Mouse (Mus musculus): ENCODE measurements around the gene Myrip. TPM values are rescaled to one million over a fixed set of nuclear protein-coding genes. Genes with fewer than 3 reads are reported as not detected.
"Not testable (repeated sequence)": the region's sequence is repeated elsewhere in the genome, so short reads cannot be mapped to it uniquely, and the experiment has no call there.

The Myrip gene
- polyA plus RNA-seq (2014; fragmentation: Nextera tagmentation; extraction: Ambion mirVana): 0.05 and 0.55 TPM in 2 replicates

- H3K27ac ChIP-seq (ENCODE audit: low read depth, low read length); H3K4me2 ChIP-seq; H3K4me3 ChIP-seq (ENCODE audit: low read depth, low read length); H3K4me1 ChIP-seq (replicated peaks; ENCODE audit: control insufficient read depth, insufficient read depth, low read length); H3K9ac ChIP-seq (ENCODE audit: low read depth, low read length); ATAC-seq (replicated peaks; ENCODE audit: low FRiP score); H3K36me3 ChIP-seq (ENCODE audit: control insufficient read depth, insufficient read depth, low read length); H3K9me3 ChIP-seq (ENCODE audit: control insufficient read depth, low read length); DNase-seq (ENCODE audit: low spot score): not testable (repeated sequence)
- peaks cover 42% of the 10 kb centered on the region for H3K27me3 ChIP-seq (replicated peaks; ENCODE audit: control insufficient read depth, insufficient read depth, low read length)
- 73% methylated on average over 1 of the region's 1 CpGs for WGBS
Measured at GRCm38 (mm10) chr9:120301213-120301612, at the start of gene Myrip. Gene Myrip, plus strand, starts transcription at chr9:120301513.

- ATAC-seq (replicated peaks; ENCODE audit: low FRiP score) (no peak), DNase-seq (ENCODE audit: low spot score) (no peak)
- no peaks in the 10 kb centered on the region for H3K9me3 ChIP-seq (ENCODE audit: control insufficient read depth, low read length)
- no peak overlapping the region for H3K4me3 ChIP-seq (ENCODE audit: low read depth, low read length)
- 71% methylated on average over 8 of the region's 8 CpGs for WGBS
- H3K9ac ChIP-seq (ENCODE audit: low read depth, low read length): no peak overlapping the region
- H3K27ac ChIP-seq (ENCODE audit: low read depth, low read length): no peak overlapping the region
- no peaks in the 10 kb centered on the region for H3K27me3 ChIP-seq (replicated peaks; ENCODE audit: control insufficient read depth, insufficient read depth, low read length)
- no peaks in the 10 kb centered on the region for H3K36me3 ChIP-seq (ENCODE audit: control insufficient read depth, insufficient read depth, low read length)
- no peak overlapping the region for H3K4me2 ChIP-seq
- no peaks in the 10 kb centered on the region for H3K4me1 ChIP-seq (replicated peaks; ENCODE audit: control insufficient read depth, insufficient read depth, low read length)
Measured at GRCm38 (mm10) chr9:120259805-120260204, 41.5 kb upstream of the Myrip start.

GRCm38 (mm10) chr9:120263994-120264393 lies 37.3 kb upstream of the Myrip start:
- no peaks in the 10 kb centered on the region for H3K27me3 ChIP-seq (replicated peaks; ENCODE audit: control insufficient read depth, insufficient read depth, low read length)
- H3K4me2 ChIP-seq: no peak overlapping the region
- 67% methylated on average over 5 of the region's 5 CpGs for WGBS
- no peak for ATAC-seq (replicated peaks; ENCODE audit: low FRiP score)
- H3K4me1 ChIP-seq (replicated peaks; ENCODE audit: control insufficient read depth, insufficient read depth, low read length): no peaks in the 10 kb centered on the region
- H3K36me3 ChIP-seq (ENCODE audit: control insufficient read depth, insufficient read depth, low read length): no peaks in the 10 kb centered on the region
- no peak for DNase-seq (ENCODE audit: low spot score)
- no peak overlapping the region for H3K27ac ChIP-seq (ENCODE audit: low read depth, low read length)
- no peak overlapping the region for H3K4me3 ChIP-seq (ENCODE audit: low read depth, low read length)
- H3K9ac ChIP-seq (ENCODE audit: low read depth, low read length): no peak overlapping the region
- H3K9me3 ChIP-seq (ENCODE audit: control insufficient read depth, low read length): no peaks in the 10 kb centered on the region

- Histone ChIP-seq H3K9me3 (ENCODE audit: control insufficient read depth, low read length) (no peaks in the 10 kb centered on the region), H3K36me3 (ENCODE audit: control insufficient read depth, insufficient read depth, low read length) (no peaks in the 10 kb centered on the region), H3K4me2 (no peak overlapping the region), H3K4me1 (replicated peaks; ENCODE audit: control insufficient read depth, insufficient read depth, low read length) (no peaks in the 10 kb centered on the region), H3K27ac (ENCODE audit: low read depth, low read length) (no peak overlapping the region), H3K9ac (ENCODE audit: low read depth, low read length) (no peak overlapping the region), H3K4me3 (ENCODE audit: low read depth, low read length) (no peak overlapping the region), H3K27me3 (replicated peaks; ENCODE audit: control insufficient read depth, insufficient read depth, low read length) (no peaks in the 10 kb centered on the region)
- DNase-seq (ENCODE audit: low spot score) (no peak), ATAC-seq (replicated peaks; ENCODE audit: low FRiP score) (no peak)
- WGBS: 67% methylated on average over 8 of the region's 8 CpGs
Measured at GRCm38 (mm10) chr9:120273083-120273482, 28.2 kb upstream of the Myrip start.

- no peak overlapping the region for H3K4me3 ChIP-seq (ENCODE audit: low read depth, low read length)
- ATAC-seq (replicated peaks; ENCODE audit: low FRiP score): no peak
- H3K9ac ChIP-seq (ENCODE audit: low read depth, low read length): no peak overlapping the region
- H3K27ac ChIP-seq (ENCODE audit: low read depth, low read length): no peak overlapping the region
- no peaks in the 10 kb centered on the region for H3K36me3 ChIP-seq (ENCODE audit: control insufficient read depth, insufficient read depth, low read length)
- no peaks in the 10 kb centered on the region for H3K4me1 ChIP-seq (replicated peaks; ENCODE audit: control insufficient read depth, insufficient read depth, low read length)
- H3K9me3 ChIP-seq (ENCODE audit: control insufficient read depth, low read length): no peaks in the 10 kb centered on the region
- DNase-seq (ENCODE audit: low spot score): no peak
- no peaks in the 10 kb centered on the region for H3K27me3 ChIP-seq (replicated peaks; ENCODE audit: control insufficient read depth, insufficient read depth, low read length)
- 78% methylated on average over 7 of the region's 7 CpGs for WGBS
- no peak overlapping the region for H3K4me2 ChIP-seq
Measured at GRCm38 (mm10) chr9:120275226-120275625, 26.1 kb upstream of the Myrip start.

- Histone ChIP-seq H3K4me3 (ENCODE audit: low read depth, low read length) (no peak overlapping the region), H3K9me3 (ENCODE audit: control insufficient read depth, low read length) (no peaks in the 10 kb centered on the region), H3K9ac (ENCODE audit: low read depth, low read length) (no peak overlapping the region), H3K27ac (ENCODE audit: low read depth, low read length) (no peak overlapping the region), H3K36me3 (ENCODE audit: control insufficient read depth, insufficient read depth, low read length) (no peaks in the 10 kb centered on the region), H3K4me2 (no peak overlapping the region), H3K4me1 (replicated peaks; ENCODE audit: control insufficient read depth, insufficient read depth, low read length) (no peaks in the 10 kb centered on the region), H3K27me3 (replicated peaks; ENCODE audit: control insufficient read depth, insufficient read depth, low read length) (no peaks in the 10 kb centered on the region)
- ATAC-seq (replicated peaks; ENCODE audit: low FRiP score) (no peak), DNase-seq (ENCODE audit: low spot score) (no peak)
- 86% methylated on average over 12 of the region's 12 CpGs for WGBS
Measured at GRCm38 (mm10) chr9:120281147-120281546, 20.2 kb upstream of the Myrip start.

- no peaks in the 10 kb centered on the region for H3K36me3 ChIP-seq (ENCODE audit: control insufficient read depth, insufficient read depth, low read length)
- ATAC-seq (replicated peaks; ENCODE audit: low FRiP score): no peak
- WGBS: 69% methylated on average over 9 of the region's 9 CpGs
Measured at GRCm38 (mm10) chr9:120282461-120283047, 18.8 kb upstream of the Myrip start.

GRCm38 (mm10) chr9:120283556-120283955 lies 17.8 kb upstream of the Myrip start:
- no peak for DNase-seq (ENCODE audit: low spot score)
- H3K27me3 ChIP-seq (replicated peaks; ENCODE audit: control insufficient read depth, insufficient read depth, low read length): no peaks in the 10 kb centered on the region
- no peaks in the 10 kb centered on the region for H3K9me3 ChIP-seq (ENCODE audit: control insufficient read depth, low read length)
- no peaks in the 10 kb centered on the region for H3K4me1 ChIP-seq (replicated peaks; ENCODE audit: control insufficient read depth, insufficient read depth, low read length)
- ATAC-seq (replicated peaks; ENCODE audit: low FRiP score): no peak
- no peak overlapping the region for H3K27ac ChIP-seq (ENCODE audit: low read depth, low read length)
- H3K9ac ChIP-seq (ENCODE audit: low read depth, low read length): no peak overlapping the region
- H3K4me2 ChIP-seq: no peak overlapping the region
- no peaks in the 10 kb centered on the region for H3K36me3 ChIP-seq (ENCODE audit: control insufficient read depth, insufficient read depth, low read length)
- WGBS: 89% methylated on average over 12 of the region's 12 CpGs
- H3K4me3 ChIP-seq (ENCODE audit: low read depth, low read length): no peak overlapping the region

More at GRCm38 (mm10) chr9:120282461-120283047, 18.8 kb upstream of the Myrip start:
- Histone ChIP-seq H3K27ac (ENCODE audit: low read depth, low read length) (no peak overlapping the region), H3K9ac (ENCODE audit: low read depth, low read length) (no peak overlapping the region), H3K27me3 (replicated peaks; ENCODE audit: control insufficient read depth, insufficient read depth, low read length) (no peaks in the 10 kb centered on the region), H3K4me2 (no peak overlapping the region), H3K4me3 (ENCODE audit: low read depth, low read length) (no peak overlapping the region), H3K9me3 (ENCODE audit: control insufficient read depth, low read length) (no peaks in the 10 kb centered on the region), H3K4me1 (replicated peaks; ENCODE audit: control insufficient read depth, insufficient read depth, low read length) (no peaks in the 10 kb centered on the region)
- DNase-seq (ENCODE audit: low spot score): no peak

- H3K27ac ChIP-seq (ENCODE audit: low read depth, low read length): no peak overlapping the region
- 39% methylated on average over 3 of the region's 3 CpGs for WGBS
- DNase-seq (ENCODE audit: low spot score) (no peak), ATAC-seq (replicated peaks; ENCODE audit: low FRiP score) (no peak)
- H3K4me1 ChIP-seq (replicated peaks; ENCODE audit: control insufficient read depth, insufficient read depth, low read length): no peaks in the 10 kb centered on the region
- H3K4me3 ChIP-seq (ENCODE audit: low read depth, low read length): no peak overlapping the region
- H3K9ac ChIP-seq (ENCODE audit: low read depth, low read length): no peak overlapping the region
- H3K4me2 ChIP-seq: no peak overlapping the region
- H3K9me3 ChIP-seq (ENCODE audit: control insufficient read depth, low read length): no peaks in the 10 kb centered on the region
- no peaks in the 10 kb centered on the region for H3K36me3 ChIP-seq (ENCODE audit: control insufficient read depth, insufficient read depth, low read length)
- no peaks in the 10 kb centered on the region for H3K27me3 ChIP-seq (replicated peaks; ENCODE audit: control insufficient read depth, insufficient read depth, low read length)
Measured at GRCm38 (mm10) chr9:120288011-120288410, 13.3 kb upstream of the Myrip start.

Data from liver, embryonic 11.5 days (tissue).